Mouse (Mus musculus): ENCODE data around the gene Snx5. TPM values are rescaled to one million over a fixed set of nuclear protein-coding genes. Genes with fewer than 3 reads are reported as not detected.

The Snx5 gene
- polyA plus RNA-seq, 1 experiment from 2014 or later: 97.2 TPM

DNA sequence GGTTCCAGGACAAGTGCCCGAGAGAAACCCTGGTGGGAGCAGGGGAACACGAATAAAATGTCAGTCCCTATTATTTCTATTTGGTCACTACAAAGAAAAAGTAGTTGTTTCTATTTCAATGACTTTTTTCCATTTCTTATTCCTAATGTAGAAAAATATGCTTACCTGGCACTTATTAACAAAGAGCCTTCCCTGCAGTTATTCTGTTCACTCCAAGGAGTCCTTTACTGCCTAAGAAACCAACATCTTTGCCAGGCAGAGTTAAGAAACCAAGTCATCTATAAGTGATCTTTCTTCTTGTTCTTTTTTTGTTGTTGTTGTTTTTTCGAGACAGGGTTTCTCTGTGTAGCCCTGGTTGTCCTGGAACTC is 5.6 kb downstream of the Snx5 start:
- WGBS: 80% methylated on average over 3 of the region's 3 CpGs
- no peak for ATAC-seq (ENCODE audit: low FRiP score, low read depth)
- H3K4me2 ChIP-seq (replicated peaks): no peak overlapping the region
- H3K4me3 ChIP-seq: no peak overlapping the region
- no peaks in the 10 kb centered on the region for H3K27me3 ChIP-seq
- H3K9me3 ChIP-seq: no peaks in the 10 kb centered on the region
- H3K36me3 ChIP-seq: peaks cover 15% of the 10 kb centered on the region
- H3K4me1 ChIP-seq: peaks cover 19% of the 10 kb centered on the region
- H3K27ac ChIP-seq (replicated peaks): no peak overlapping the region
- no peak overlapping the region for H3K9ac ChIP-seq (replicated peaks)

DNA sequence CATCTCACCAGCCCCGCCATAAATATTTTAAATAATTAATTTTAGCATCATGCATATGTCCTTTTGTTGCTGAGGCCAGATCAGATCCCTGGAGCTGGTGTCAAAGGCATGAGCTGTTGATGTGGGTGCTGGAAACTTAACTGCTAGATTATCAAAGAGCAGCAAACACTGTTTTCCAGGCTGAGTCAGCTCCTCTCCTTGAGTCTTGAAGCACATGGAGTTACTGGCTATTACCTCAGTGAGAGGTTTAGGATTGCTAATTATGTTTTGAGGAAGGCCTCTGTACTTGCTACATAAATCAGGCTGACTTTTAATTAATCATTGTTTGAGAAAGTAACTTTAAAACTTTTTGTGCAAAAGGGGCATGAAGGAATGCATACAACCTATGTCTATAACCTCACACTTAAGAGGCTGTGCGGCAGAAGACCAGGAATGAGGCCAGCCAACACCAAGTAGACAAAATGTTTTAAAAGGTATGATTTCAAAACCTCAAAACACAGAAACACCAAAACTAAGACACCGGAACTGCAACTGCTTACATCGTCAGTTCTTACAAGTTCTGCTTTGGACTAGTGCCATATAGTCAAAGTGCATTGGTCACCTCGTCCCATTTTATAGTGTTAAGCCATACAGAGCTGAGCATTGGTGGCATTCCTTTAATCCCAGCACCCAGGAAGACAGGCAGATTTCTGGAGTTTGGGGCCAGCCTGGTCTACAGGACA is 6.1 kb downstream of the Snx5 start:
- Histone ChIP-seq H3K27ac (replicated peaks) (no peak overlapping the region), H3K9ac (replicated peaks) (no peak overlapping the region), H3K36me3 (peaks cover 19% of the 10 kb centered on the region), H3K4me2 (replicated peaks) (no peak overlapping the region), H3K9me3 (no peaks in the 10 kb centered on the region), H3K4me1 (peaks cover 19% of the 10 kb centered on the region), H3K4me3 (no peak overlapping the region), H3K27me3 (no peaks in the 10 kb centered on the region)
- 84% methylated on average over 5 of the region's 5 CpGs for WGBS
- ATAC-seq (ENCODE audit: low FRiP score, low read depth): no peak

DNA sequence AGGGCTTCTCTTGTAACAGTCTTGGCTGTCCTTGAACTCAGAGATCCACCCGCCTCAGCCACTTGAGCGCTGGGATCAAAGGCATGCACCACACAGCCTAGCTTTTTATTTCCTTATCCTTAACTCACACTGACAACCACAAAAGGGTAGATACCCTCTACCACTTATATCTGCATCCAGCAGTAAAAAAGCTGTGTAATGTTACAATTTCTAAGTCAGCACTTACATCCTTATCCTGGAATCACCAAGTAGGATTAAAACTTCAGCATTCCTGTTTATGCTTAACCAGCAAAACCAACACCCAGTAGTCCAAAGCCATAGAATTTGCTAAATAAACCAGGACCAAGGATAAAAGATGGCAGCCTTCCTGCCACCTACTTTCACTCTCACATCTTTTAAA is 7.9 kb downstream of the Snx5 start:
- Histone ChIP-seq H3K27ac (replicated peaks) (no peak overlapping the region), H3K4me3 (no peak overlapping the region), H3K4me1 (peaks cover 4% of the 10 kb centered on the region), H3K27me3 (no peaks in the 10 kb centered on the region), H3K4me2 (replicated peaks) (no peak overlapping the region), H3K9me3 (no peaks in the 10 kb centered on the region), H3K9ac (replicated peaks) (no peak overlapping the region), H3K36me3 (peaks cover 36% of the 10 kb centered on the region)
- no peak for ATAC-seq (ENCODE audit: low FRiP score, low read depth)
- WGBS: 84% methylated on average over 2 of the region's 2 CpGs

DNA sequence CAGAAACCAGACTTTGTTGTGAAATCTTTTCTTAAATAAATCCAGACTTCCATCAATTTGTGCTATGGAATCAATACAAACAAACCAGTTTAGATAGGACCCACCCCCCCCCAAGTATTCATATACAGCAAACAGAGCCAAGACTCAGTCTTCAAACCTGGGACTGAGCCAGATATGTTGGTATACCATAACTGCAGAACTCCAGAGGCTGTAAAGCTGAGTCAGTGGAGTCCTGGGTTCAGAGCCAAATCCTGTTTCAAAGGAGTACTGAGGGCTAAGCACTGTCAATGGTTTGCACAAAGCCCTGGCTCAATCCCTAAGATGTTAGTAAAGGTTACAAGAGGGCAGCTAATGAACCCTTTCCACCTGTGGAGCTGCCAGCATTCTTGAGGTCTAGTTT is 20.6 kb downstream of the Snx5 start:
- H3K4me2 ChIP-seq (replicated peaks): no peak overlapping the region
- H3K36me3 ChIP-seq: peaks cover 62% of the 10 kb centered on the region
- H3K9me3 ChIP-seq: no peaks in the 10 kb centered on the region
- no peak overlapping the region for H3K27ac ChIP-seq (replicated peaks)
- H3K27me3 ChIP-seq: no peaks in the 10 kb centered on the region
- ATAC-seq (ENCODE audit: low FRiP score, low read depth): no peak
- H3K4me1 ChIP-seq: 0 out of 2 replicates have a peak, but pooled peaks cover 3% of the 10 kb centered on the region
- H3K4me3 ChIP-seq: no peak overlapping the region
- H3K9ac ChIP-seq (replicated peaks): no peak overlapping the region

DNA sequence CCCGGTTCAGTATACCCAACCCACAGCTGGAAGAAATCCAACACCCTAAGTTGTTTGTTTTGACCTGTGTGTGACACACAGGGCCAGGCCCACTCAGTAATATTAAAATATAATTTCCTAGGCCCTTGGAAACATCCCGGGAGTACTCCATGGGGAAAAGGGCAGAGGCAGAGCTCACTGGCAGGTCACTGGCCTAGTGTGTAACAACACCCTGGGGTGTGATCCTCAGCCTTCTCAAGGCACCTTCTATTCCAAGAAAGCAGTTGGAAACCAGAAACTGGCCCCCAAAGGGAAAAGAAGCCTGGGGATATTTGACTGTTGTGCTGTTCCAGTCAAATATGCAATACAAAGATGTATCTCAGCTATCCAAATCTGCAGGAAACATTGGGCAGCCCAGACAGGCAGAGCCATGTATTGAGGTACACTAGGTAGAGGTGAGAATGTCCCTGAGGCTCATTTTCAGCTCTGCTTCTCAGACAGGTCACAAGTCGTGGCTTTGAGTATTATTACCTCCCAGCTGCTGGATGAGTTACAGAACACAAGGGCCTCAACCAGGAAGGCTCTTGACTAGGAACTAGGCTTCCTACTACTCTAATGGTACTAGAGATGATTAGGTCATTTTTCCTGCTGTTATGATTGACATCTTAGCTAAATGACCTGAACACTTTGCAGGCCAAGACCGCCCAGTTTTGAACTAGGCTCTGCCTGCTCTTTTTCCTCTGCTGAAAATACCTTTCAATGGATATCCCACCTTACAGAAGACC is 21.9 kb downstream of the Snx5 start:
- H3K9me3 ChIP-seq: no peaks in the 10 kb centered on the region
- H3K4me3 ChIP-seq: no peak overlapping the region
- no peaks in the 10 kb centered on the region for H3K27me3 ChIP-seq
- peaks cover 49% of the 10 kb centered on the region for H3K36me3 ChIP-seq
- no peak overlapping the region for H3K27ac ChIP-seq (replicated peaks)
- no peak overlapping the region for H3K4me2 ChIP-seq (replicated peaks)
- H3K9ac ChIP-seq (replicated peaks): no peak overlapping the region
- 0 out of 2 replicates have a peak, but pooled peaks cover 3% of the 10 kb centered on the region for H3K4me1 ChIP-seq
- WGBS: 55% methylated on average over 3 of the region's 4 CpGs
- ATAC-seq (ENCODE audit: low FRiP score, low read depth): no peak

DNA sequence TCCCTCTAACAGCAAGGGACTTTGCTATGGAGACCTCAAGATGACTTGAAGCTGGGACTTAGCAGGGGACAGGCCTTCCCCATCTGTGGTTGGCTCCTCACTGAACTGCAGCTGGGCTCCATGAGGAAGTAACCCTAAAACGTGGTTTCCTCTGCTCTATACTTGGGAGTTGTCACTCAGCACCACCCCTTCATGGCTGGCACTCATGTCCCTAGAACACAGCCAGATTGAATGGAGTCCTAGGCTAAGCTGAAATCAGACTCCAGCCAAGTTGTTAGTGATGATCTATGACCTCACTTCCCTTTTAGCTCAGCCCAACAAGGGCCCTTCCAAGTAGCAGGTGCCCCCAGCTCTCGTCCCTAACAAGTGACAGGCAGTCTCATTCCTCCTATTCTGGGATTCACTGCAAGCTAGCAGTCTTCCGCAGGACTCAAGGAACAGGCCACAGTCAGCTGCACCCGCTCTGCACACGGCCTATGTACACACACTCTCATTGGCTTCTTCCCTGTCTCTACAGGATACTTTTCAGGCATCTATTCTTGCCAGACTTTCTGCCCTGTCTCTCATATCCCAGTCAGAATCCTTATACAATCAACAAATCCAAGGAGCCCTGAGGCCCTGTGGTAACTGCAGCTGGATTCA is 23.2 kb downstream of the Snx5 start:
- H3K4me1 ChIP-seq: 0 out of 2 replicates have a peak, but pooled peaks cover 3% of the 10 kb centered on the region
- H3K36me3 ChIP-seq: peaks cover 35% of the 10 kb centered on the region
- H3K9me3 ChIP-seq: no peaks in the 10 kb centered on the region
- H3K27ac ChIP-seq (replicated peaks): no peak overlapping the region
- ATAC-seq (ENCODE audit: low FRiP score, low read depth): no peak
- WGBS: 54% methylated on average over 5 of the region's 5 CpGs
- no peak overlapping the region for H3K4me3 ChIP-seq
- no peak overlapping the region for H3K9ac ChIP-seq (replicated peaks)
- no peak overlapping the region for H3K4me2 ChIP-seq (replicated peaks)
- H3K27me3 ChIP-seq: no peaks in the 10 kb centered on the region

DNA sequence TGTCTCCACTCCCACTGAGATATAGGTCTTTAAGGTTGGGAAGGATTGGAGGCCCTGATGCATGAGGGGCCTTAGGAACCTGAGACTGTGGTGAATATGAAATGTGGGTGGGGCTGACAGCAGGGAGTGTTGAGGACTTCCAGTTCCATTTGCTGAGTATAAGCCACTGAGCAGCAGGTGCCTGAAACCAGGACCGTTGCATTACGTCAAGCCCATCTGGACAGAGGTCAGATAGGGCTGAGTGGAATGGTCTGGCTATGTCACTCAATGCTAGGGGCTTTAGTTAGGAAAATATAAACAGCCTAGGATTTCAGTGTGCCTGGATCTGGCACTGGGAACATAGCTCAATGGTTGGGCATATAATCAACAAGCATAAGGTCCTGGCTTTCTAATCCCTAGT is 24.4 kb downstream of the Snx5 start:
- Histone ChIP-seq H3K27ac (replicated peaks) (no peak overlapping the region), H3K9ac (replicated peaks) (no peak overlapping the region), H3K4me1 (0 out of 2 replicates have a peak, but pooled peaks cover 3% of the 10 kb centered on the region), H3K36me3 (peaks cover 25% of the 10 kb centered on the region), H3K9me3 (no peaks in the 10 kb centered on the region), H3K27me3 (no peaks in the 10 kb centered on the region), H3K4me3 (no peak overlapping the region), H3K4me2 (replicated peaks) (no peak overlapping the region)
- WGBS: 84% methylated on average over 2 of the region's 2 CpGs
- ATAC-seq (ENCODE audit: low FRiP score, low read depth): no peak

DNA sequence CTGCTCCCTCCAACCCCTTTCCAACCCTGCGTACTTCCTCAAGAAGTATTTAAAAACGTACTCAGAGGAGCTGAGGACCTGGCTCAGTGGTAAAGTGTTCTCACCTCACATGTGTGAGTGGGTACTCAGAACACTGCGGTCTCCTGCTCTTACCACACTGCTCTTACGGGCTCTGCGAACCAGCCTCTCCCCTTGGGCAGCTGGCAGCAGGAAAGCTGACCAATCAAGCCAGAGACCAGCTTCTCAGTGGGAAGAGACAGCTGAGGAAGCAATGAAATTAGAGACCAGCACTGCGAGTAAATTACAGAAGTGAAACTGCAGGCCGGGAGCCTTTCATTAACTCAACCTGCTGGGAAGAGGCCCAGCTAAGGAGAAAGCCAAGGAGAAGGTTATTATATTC is 25.2 kb downstream of the Snx5 start:
- Histone ChIP-seq H3K36me3 (peaks cover 18% of the 10 kb centered on the region), H3K27ac (replicated peaks) (no peak overlapping the region), H3K4me3 (no peak overlapping the region), H3K4me2 (replicated peaks) (no peak overlapping the region), H3K27me3 (no peaks in the 10 kb centered on the region), H3K9ac (replicated peaks) (no peak overlapping the region), H3K9me3 (no peaks in the 10 kb centered on the region), H3K4me1 (0 out of 2 replicates have a peak, but pooled peaks cover 3% of the 10 kb centered on the region)
- no peak for ATAC-seq (ENCODE audit: low FRiP score, low read depth)
- WGBS: 76% methylated on average over 7 of the region's 7 CpGs

DNA sequence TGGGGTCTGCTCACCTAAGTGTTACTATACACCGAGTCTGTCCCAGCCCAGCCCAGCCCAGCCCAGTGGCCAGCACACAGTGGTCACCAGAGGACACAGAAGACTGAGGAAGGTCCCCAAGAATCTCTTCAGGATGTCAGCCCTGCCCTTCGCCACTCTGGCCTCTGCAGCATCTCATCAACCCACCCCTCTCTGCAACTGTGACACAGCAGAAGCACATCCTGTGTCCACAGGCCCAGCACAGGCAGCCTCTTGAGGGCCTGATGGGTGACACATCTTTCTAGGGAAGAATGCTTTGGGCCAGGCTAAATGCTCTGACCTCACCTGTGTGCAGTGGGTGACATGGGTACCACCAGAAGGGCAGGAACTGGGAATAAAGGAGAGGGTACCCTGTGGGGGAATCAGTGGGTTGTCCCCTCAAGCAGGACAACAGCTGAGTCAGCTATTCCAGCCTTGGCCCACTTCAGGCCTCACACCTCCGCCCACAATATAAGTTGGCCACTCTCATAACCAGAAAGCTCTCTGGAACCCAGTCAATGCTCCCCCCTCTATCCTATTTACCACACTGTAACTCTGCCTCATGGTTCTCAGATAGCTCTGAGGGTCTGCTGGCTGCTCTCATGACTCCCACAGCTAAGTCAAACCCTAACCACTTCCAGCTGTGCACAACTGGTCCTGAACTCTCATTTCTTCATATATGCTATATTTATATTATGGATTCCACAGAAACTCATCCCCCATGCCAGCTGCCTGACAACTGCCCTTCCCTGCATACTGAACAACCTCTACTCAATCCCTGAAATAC is 30.4 kb downstream of the Snx5 start:
- Histone ChIP-seq H3K9ac (replicated peaks) (no peak overlapping the region), H3K4me2 (replicated peaks) (no peak overlapping the region), H3K27me3 (no peaks in the 10 kb centered on the region), H3K9me3 (no peaks in the 10 kb centered on the region), H3K4me1 (no peaks in the 10 kb centered on the region), H3K36me3 (no peaks in the 10 kb centered on the region), H3K4me3 (no peak overlapping the region), H3K27ac (replicated peaks) (no peak overlapping the region)
- 84% methylated on average over 3 of the region's 3 CpGs for WGBS
- ATAC-seq (ENCODE audit: low FRiP score, low read depth): no peak

DNA sequence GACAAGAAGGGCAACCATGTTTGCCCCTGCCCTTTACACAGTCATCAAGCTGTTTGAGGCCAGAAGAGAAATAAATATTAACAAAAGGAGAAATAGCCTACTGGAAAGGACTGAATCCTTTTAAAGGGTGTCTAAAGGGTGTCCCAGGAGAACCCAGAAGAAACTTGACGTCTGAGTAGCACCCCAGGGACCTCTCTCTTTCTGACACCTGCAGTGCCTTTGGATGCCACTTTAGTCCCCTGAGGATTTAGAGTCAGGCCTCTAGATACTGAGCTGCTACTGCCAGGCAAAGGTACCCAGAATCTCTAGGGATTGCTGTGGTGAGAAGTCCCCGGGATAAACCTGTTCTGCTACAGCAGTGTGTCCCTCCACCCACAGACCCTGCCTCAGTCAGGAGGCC is 31.4 kb downstream of the Snx5 start:
- H3K27me3 ChIP-seq: no peaks in the 10 kb centered on the region
- H3K36me3 ChIP-seq: no peaks in the 10 kb centered on the region
- no peak overlapping the region for H3K9ac ChIP-seq (replicated peaks)
- H3K4me3 ChIP-seq: no peak overlapping the region
- whole genome bisulfite sequencing: 55% methylated on average over 2 of the region's 2 CpGs
- H3K9me3 ChIP-seq: no peaks in the 10 kb centered on the region
- ATAC-seq (ENCODE audit: low FRiP score, low read depth): no peak
- no peak overlapping the region for H3K4me2 ChIP-seq (replicated peaks)
- no peak overlapping the region for H3K27ac ChIP-seq (replicated peaks)
- H3K4me1 ChIP-seq: no peaks in the 10 kb centered on the region

DNA sequence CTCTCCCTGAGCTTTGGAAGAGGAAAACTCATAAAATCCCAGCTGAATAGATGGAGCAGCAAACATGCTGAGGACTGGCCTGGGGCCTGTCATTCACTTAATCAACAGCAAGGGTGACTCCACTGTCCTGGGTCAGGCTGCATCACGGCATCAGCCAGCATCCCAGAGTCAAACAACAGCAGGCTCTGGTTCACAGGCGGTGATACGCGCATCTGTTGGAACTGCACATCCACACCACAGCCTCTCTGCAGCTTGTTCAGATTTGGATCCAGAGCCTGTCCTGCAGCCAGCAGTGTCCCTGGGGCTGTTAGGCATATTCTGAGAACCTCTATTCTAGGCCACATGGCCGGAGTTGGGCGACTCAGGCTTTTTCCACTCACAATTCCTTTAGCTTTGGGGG is 32.4 kb downstream of the Snx5 start:
- no peak overlapping the region for H3K4me2 ChIP-seq (replicated peaks)
- 75% methylated on average over 6 of the region's 6 CpGs for WGBS
- H3K4me1 ChIP-seq: no peaks in the 10 kb centered on the region
- ATAC-seq (ENCODE audit: low FRiP score, low read depth): no peak
- no peak overlapping the region for H3K4me3 ChIP-seq
- H3K36me3 ChIP-seq: no peaks in the 10 kb centered on the region
- no peaks in the 10 kb centered on the region for H3K9me3 ChIP-seq
- H3K27ac ChIP-seq (replicated peaks): no peak overlapping the region
- H3K9ac ChIP-seq (replicated peaks): no peak overlapping the region
- no peaks in the 10 kb centered on the region for H3K27me3 ChIP-seq
